Mouse (Mus musculus) heart, postnatal 0 days (tissue): Measurements from ENCODE around the gene Zfp512b. TPM values are rescaled to one million over a fixed set of nuclear protein-coding genes. Genes with fewer than 3 reads are reported as not detected.
A peak's percentile ranks its signal among the peaks of the same experiment; 100 is the strongest.

Source experiments
- ATAC-seq: fragments of 200-750 bp; cut with Nextera tagmentation; 2 replicates; pipeline ENCODE4 v1.8.0; 2017; ENCODE audit warnings: low read depth, moderate number of reproducible peaks, moderate library complexity; ENCODE audit not compliant: insufficient read depth
- DNase-seq: peaks from one replicate; pipeline ENCODE4 v3.0.0-alpha.2; 2016; ENCODE audit warnings: low spot score
- H3K27ac ChIP-seq: fragments of 300-500 bp; sonication (generic); 2 replicates; pipeline ENCODE4 v1.5.1; 2014; ENCODE audit warnings: low read depth, mild to moderate bottlenecking
- H3K27me3 ChIP-seq: fragments of 300-500 bp; sonication (generic); 2 replicates; pipeline ENCODE4 v1.6.1; 2014; ENCODE audit warnings: low read length, mixed read lengths; ENCODE audit not compliant: control insufficient read depth, insufficient read depth
- H3K36me3 ChIP-seq: fragments of 300-500 bp; sonication (generic); replicated peaks from 2 replicates; pipeline ENCODE4 v1.6.1; 2014; ENCODE audit warnings: low read length, mixed read lengths; ENCODE audit not compliant: control insufficient read depth, insufficient read depth
- H3K4me1 ChIP-seq: fragments of 300-500 bp; sonication (generic); 2 replicates; pipeline ENCODE4 v1.6.1; 2014; ENCODE audit warnings: antibody characterized with exemption; ENCODE audit not compliant: control insufficient read depth, insufficient read depth
- H3K4me2 ChIP-seq: fragments of 300-500 bp; sonication (generic); 2 replicates; pipeline ENCODE4 v1.6.1; 2014; ENCODE audit warnings: low read depth, mild to moderate bottlenecking, low read length, moderate library complexity
- H3K4me3 ChIP-seq: fragments of 300-500 bp; sonication (generic); 2 replicates; pipeline ENCODE4 v1.5.1; 2014; ENCODE audit warnings: low read depth, low read length
- H3K9ac ChIP-seq: fragments of 300-500 bp; sonication (generic); replicated peaks from 2 replicates; pipeline ENCODE4 v1.6.1; 2014; ENCODE audit warnings: low read depth, low read length, mixed read lengths
- H3K9me3 ChIP-seq: fragments of 300-500 bp; sonication (generic); replicated peaks from 2 replicates; pipeline ENCODE4 v1.6.1; 2016; ENCODE audit warnings: low read length; ENCODE audit not compliant: control insufficient read depth
- CTCF ChIP-seq: IDR thresholded peaks from 2 replicates; pipeline ENCODE4 v1.5.1; 2016; ENCODE audit warnings: antibody characterized with exemption, control low read depth, low read depth
- EP300 ChIP-seq: IDR thresholded peaks from 2 replicates; pipeline ENCODE4 v1.6.1; 2016; ENCODE audit warnings: antibody characterized with exemption, low read depth
- WGBS: fragments of 180-500 bp; shearing (Covaris S2); extraction: QIAGEN DNeasy Blood & Tissue Kit; methylation state at CpG from one replicate; pipeline ENCODE4 v1.1.7; 2014; 5-methylcytosine and 5-hydroxymethylcytosine counted together
- polyA plus RNA-seq: library from polyadenylated mRNA; unstranded; fragments of >200 nt; fragmentation: Nextera tagmentation; extraction: Ambion mirVana; gene quantifications from 2 replicates; pipeline ENCODE4 v1.2.1, GENCODE M21; 2015
- total RNA-seq: library from RNA; depleted of rRNA; stranded (reverse); fragments of >200 nt; gene quantifications from 2 replicates; pipeline ENCODE4 v1.2.3, GENCODE M21; 2014; ENCODE audit warnings: low replicate concordance

The Zfp512b gene
- total and polyA plus RNA-seq, 2 experiments from 2014 or later: 16.2 to 17.6 TPM

GRCm38 (mm10) chr2:181618761-181619495 is 26.3 kb upstream of the Zfp512b start:
- Histone ChIP-seq H3K9me3 (no peaks in the 10 kb centered on the region), H3K4me3 (no peak overlapping the region), H3K4me1 (no peaks in the 10 kb centered on the region), H3K36me3 (peaks cover 60% of the 10 kb centered on the region), H3K9ac (no peak overlapping the region), H3K27me3 (no peaks in the 10 kb centered on the region), H3K27ac (no peak overlapping the region), H3K4me2 (no peak overlapping the region)
- 91% methylated on average over 5 of the region's 5 CpGs for WGBS
- no peak for DNase-seq
- no peak for TF ChIP-seq CTCF
- no peak for TF ChIP-seq EP300
- ATAC-seq: no peak

- no peak for TF ChIP-seq CTCF
- TF ChIP-seq EP300: no peak
- WGBS: 74% methylated on average over 4 of the region's 4 CpGs
- peaks cover 23% of the 10 kb centered on the region for H3K4me1 ChIP-seq
- DNase-seq: no peak
- H3K27me3 ChIP-seq: no peaks in the 10 kb centered on the region
- H3K27ac ChIP-seq: no peak overlapping the region
- H3K9me3 ChIP-seq: no peaks in the 10 kb centered on the region
- H3K9ac ChIP-seq: no peak overlapping the region
- no peak overlapping the region for H3K4me3 ChIP-seq
- no peaks in the 10 kb centered on the region for H3K36me3 ChIP-seq
- ATAC-seq: no peak
- peak overlapping the region; percentile 94; the same call in 1 of the 2 replicates for H3K4me2 ChIP-seq
Measured at GRCm38 (mm10) chr2:181602367-181602766, 9.8 kb upstream of the Zfp512b start.

GRCm38 (mm10) chr2:181601751-181602145 is 9.1 kb upstream of the Zfp512b start:
- ATAC-seq (no peak), DNase-seq (no peak)
- no peaks in the 10 kb centered on the region for H3K9me3 ChIP-seq
- peak overlapping the region; percentile 85 for H3K27ac ChIP-seq
- TF ChIP-seq EP300 (no peak), CTCF (no peak)
- H3K4me2 ChIP-seq: peak overlapping the region; percentile 94
- peaks cover 23% of the 10 kb centered on the region for H3K4me1 ChIP-seq
- H3K36me3 ChIP-seq: no peaks in the 10 kb centered on the region
- no peaks in the 10 kb centered on the region for H3K27me3 ChIP-seq
- peak overlapping the region; percentile 93 for H3K9ac ChIP-seq
- 24% methylated on average over 10 of the region's 10 CpGs for WGBS
- peak overlapping the region; percentile 90 for H3K4me3 ChIP-seq

GRCm38 (mm10) chr2:181600828-181601750 is 8.5 kb upstream of the Zfp512b start:
- no peaks in the 10 kb centered on the region for H3K36me3 ChIP-seq
- H3K9ac ChIP-seq: peak overlapping the region; percentile 93
- no peaks in the 10 kb centered on the region for H3K9me3 ChIP-seq
- TF ChIP-seq EP300 (no peak), CTCF (no peak)
- no peaks in the 10 kb centered on the region for H3K27me3 ChIP-seq
- H3K27ac ChIP-seq: peak overlapping the region; percentile 85
- DNase-seq: peak; percentile 97
- ATAC-seq: peak; percentile 96
- H3K4me1 ChIP-seq: peaks cover 23% of the 10 kb centered on the region
- H3K4me2 ChIP-seq: peak overlapping the region; percentile 94
- WGBS: 1% methylated on average over 57 of the region's 57 CpGs
- peak overlapping the region; percentile 90 for H3K4me3 ChIP-seq

GRCm38 (mm10) chr2:181600226-181600758 is 7.7 kb upstream of the Zfp512b start:
- H3K4me3 ChIP-seq: peak overlapping the region; percentile 90
- no peaks in the 10 kb centered on the region for H3K9me3 ChIP-seq
- peak overlapping the region; percentile 77 for H3K27ac ChIP-seq
- no peaks in the 10 kb centered on the region for H3K36me3 ChIP-seq
- H3K27me3 ChIP-seq: no peaks in the 10 kb centered on the region
- DNase-seq (no peak), ATAC-seq (no peak)
- H3K4me2 ChIP-seq: peak overlapping the region; percentile 94
- TF ChIP-seq CTCF (no peak), EP300 (no peak)
- 63% methylated on average over 6 of the region's 6 CpGs for WGBS
- H3K9ac ChIP-seq: peak overlapping the region; percentile 93; the same call in 1 of the 2 replicates
- peaks cover 23% of the 10 kb centered on the region for H3K4me1 ChIP-seq
